Mouse (Mus musculus) cerebellum, adult 9-11 months (tissue): ENCODE measurements around the gene Ncapg.
"Not testable (repeated sequence)": the region's sequence is repeated elsewhere in the genome, so short reads cannot be mapped to it uniquely, and the experiment has no call there.

Experiments used
- DNase-seq: peaks from one replicate; pipeline ENCODE4 v3.0.0; 2022

Gene Ncapg

GRCm38 (mm10) chr5:45669598-45670279 lies at the start of gene Ncapg:
Ncapg (plus strand) TSS chr5:45669919.
- DNase-seq, result peak; percentile 98

GRCm38 (mm10) chr5:45621511-45621910 lies 48.2 kb upstream of the Ncapg start:
- DNase-seq, result no peak

GRCm38 (mm10) chr5:45627771-45628170 lies 41.9 kb upstream of the Ncapg start:
- DNase-seq, result peak; percentile 68

- DNase-seq, result no peak
Observed at GRCm38 (mm10) chr5:45629470-45629869, 40.2 kb upstream of the Ncapg start.

- DNase-seq, result peak; percentile 26
Observed at GRCm38 (mm10) chr5:45638378-45638777, 31.3 kb upstream of the Ncapg start.

- DNase-seq, result peak; percentile 84
Observed at GRCm38 (mm10) chr5:45638806-45639714, 30.7 kb upstream of the Ncapg start, which contains the start of gene Fam184b. Fam184b (minus strand) TSS chr5:45639614.

- peak; percentile 36 for DNase-seq
Observed at GRCm38 (mm10) chr5:45639715-45640092, 30.0 kb upstream of the Ncapg start.

- no peak for DNase-seq
Observed at GRCm38 (mm10) chr5:45651026-45651703, 18.6 kb upstream of the Ncapg start.

GRCm38 (mm10) chr5:45658406-45658805 lies 11.3 kb upstream of the Ncapg start:
- DNase-seq, result not testable (repeated sequence)

- no peak for DNase-seq
Observed at GRCm38 (mm10) chr5:45668324-45668723, 1.4 kb upstream of the Ncapg start.

- peak; percentile 4 for DNase-seq
Observed at GRCm38 (mm10) chr5:45668831-45669230, 888 bp upstream of the Ncapg start.

- no peak for DNase-seq
Observed at GRCm38 (mm10) chr5:45669234-45669597, 503 bp upstream of the Ncapg start.

- DNase-seq, result no peak
Observed at GRCm38 (mm10) chr5:45670280-45670670, 556 bp downstream of the Ncapg start.

- no peak for DNase-seq
Observed at GRCm38 (mm10) chr5:45670894-45671494, 1.3 kb downstream of the Ncapg start.

- no peak for DNase-seq
Observed at GRCm38 (mm10) chr5:45675032-45675431, 5.3 kb downstream of the Ncapg start.

- DNase-seq, result no peak
Observed at GRCm38 (mm10) chr5:45677639-45678038, 7.9 kb downstream of the Ncapg start.

GRCm38 (mm10) chr5:45679955-45680354 lies 10.2 kb downstream of the Ncapg start:
- DNase-seq, result no peak

GRCm38 (mm10) chr5:45683388-45683787 lies 13.7 kb downstream of the Ncapg start:
- no peak for DNase-seq

- DNase-seq, result no peak
Observed at GRCm38 (mm10) chr5:45685243-45685642, 15.5 kb downstream of the Ncapg start.

- DNase-seq, result no peak
Observed at GRCm38 (mm10) chr5:45686223-45686622, 16.5 kb downstream of the Ncapg start.

GRCm38 (mm10) chr5:45689152-45689551 lies 19.4 kb downstream of the Ncapg start:
- DNase-seq, result no peak

- DNase-seq, result no peak
Observed at GRCm38 (mm10) chr5:45690802-45691201, 21.1 kb downstream of the Ncapg start.

GRCm38 (mm10) chr5:45691678-45692077 lies 22.0 kb downstream of the Ncapg start:
- DNase-seq, result no peak
